Mouse (Mus musculus) thymus, postnatal 14 days (tissue): ENCODE data around the gene Lrfn1.
A peak's percentile ranks its signal among the peaks of the same experiment; 100 is the strongest.

Source experiments
- DNase-seq: peaks from one replicate; pipeline ENCODE4 v3.0.0; 2021

The Lrfn1 gene

DNA sequence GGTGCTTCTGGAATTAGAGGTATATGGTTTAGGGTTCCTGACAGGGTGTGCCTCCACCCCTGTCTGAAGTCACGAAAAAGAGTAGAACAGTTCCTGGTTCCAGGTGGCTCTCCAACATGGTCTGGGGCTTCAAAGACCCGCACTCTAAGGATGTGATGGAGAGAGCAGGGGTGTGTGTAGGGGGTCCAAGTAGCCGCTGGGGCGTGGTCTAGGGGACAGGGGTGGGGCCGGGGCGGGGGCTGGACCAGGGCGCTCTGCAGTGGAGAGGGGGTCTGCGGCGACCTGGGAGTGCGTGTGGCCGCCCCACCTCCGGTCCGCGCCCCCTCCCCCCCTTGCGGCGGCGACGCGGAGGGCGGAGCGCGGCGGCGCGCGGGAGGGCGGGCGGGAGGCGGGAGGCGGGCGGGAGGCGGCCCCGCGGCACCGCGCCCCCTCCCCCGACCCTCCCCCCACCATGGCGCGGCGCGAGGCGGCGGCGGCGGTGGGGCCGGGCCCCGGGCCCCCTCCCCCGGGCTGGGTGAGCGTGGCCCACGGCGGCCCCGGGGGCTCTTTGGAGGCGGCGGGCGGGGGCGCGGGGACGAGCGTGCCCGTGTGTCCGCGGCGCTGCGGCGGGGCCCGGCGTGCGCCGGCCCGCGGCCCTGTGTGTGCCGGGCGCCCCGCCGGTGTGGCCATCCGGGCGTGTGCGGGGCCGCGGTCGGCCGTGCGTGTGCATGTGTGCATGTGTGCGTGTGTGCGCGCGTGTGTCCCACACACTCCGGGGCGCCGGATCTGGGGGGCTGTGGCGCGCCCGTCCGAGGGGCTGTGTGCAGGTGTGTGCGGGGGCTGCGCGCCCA lies at the start of gene Lrfn1:
Lrfn1 (plus strand) TSS at position 450 of the 830 bp plus-strand sequence.
- peak; percentile 49 for DNase-seq

GRCm38 (mm10) chr7:28410841-28411475 lies 40.8 kb upstream of the Lrfn1 start:
- DNase-seq: no peak

DNA sequence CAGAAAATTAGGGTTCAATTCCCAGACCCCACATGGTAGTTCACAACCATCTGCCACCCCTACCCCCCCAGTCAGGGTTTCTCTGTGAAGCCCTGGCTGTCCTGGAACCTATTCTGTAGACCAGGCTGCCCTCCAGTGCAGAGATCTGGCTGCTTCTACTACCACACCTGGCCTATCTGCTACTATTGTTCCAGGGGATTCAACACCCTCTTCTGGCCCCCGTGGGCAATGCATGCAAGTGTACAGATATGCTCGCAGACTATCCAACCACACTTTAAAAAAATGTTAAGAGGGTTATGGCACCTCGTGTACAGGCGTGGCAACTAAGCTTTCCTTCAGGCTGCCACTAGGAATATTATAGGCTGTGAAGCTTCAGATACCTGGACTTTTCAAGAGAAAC lies 39.0 kb upstream of the Lrfn1 start:
- peak; percentile 51 for DNase-seq

GRCm38 (mm10) chr7:28417368-28417767 lies 34.4 kb upstream of the Lrfn1 start:
- no peak for DNase-seq

- DNase-seq: no peak
These were observed 33.6 kb upstream of the Lrfn1 start for GRCm38 (mm10) chr7:28418096-28418670.

DNA sequence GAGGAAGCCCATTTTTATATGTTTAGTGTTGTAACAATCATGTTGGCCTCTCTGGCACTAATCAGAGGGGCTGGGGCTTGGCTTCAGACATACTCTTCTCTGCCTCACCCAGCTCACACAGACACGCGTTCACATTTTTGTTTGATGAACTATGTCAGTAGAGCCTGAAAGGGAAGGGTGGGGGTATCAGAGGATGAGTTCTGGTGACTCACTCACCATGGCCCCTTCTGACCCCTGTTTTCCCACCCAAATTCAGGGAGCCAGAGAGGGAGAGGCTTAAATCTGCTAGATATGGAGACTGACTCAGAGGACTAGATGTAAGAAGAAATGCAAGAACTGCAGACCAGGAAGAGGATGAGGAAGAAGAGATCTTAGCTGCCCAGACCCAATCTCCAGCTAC lies 32.4 kb upstream of the Lrfn1 start:
- no peak for DNase-seq

DNA sequence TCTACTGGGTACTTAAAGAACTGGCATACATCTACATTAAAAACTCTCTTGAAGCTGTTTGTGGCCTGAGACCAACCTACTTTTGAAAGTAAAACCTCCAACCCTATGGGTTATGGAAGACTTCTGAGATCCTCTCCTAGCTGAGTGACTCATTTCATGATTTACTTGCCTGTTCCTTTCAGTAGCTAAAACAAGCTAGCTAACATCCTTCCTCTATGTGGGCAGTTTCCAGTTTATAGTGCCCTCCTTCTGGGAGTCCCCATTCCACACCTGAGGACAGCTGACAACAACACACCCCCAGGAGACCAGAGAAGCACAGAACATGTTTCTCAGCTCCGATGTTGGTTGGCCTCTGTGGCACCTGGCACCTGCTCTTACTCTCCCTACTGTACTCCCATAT lies 28.8 kb upstream of the Lrfn1 start:
- DNase-seq: no peak

DNA sequence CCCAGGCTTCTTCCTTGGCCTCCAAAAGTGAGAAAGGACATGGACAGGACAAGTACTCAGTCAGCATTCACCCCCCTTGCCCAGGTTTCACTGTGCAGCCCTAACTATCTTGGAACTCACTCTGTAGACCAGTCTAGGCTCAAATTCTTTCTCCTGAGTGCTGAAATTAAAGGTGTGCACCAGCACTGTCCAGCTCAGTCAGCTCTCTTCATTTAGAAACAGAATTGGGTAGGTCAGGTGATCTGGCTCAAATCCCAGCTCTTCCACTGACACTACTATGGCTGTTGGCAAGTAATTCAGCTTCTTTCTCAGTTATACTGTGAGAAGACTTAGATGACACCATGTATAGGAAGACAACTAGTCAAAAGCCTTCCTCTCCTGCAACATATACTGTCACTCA lies 24.0 kb upstream of the Lrfn1 start:
- no peak for DNase-seq

- no peak for DNase-seq
These were observed 21.3 kb upstream of the Lrfn1 start for GRCm38 (mm10) chr7:28430512-28430911.

DNA sequence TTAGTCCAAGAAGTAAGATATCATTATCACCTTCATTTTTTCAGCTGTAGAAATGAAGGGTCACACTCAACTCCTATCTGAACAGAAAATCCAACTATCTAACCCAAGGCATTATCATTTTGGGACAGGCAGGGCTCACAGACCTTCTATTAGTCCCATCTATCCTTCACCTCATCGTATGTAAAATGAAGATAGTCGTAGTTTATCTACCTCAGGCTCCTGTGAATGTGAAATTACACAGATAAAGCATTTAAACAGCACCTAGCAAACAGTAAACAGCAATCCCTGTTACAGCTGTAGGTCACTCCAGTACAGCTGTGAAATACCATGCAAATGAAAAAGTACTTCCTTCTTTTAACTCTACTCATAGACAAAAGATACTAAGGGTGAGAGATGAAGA lies 19.5 kb upstream of the Lrfn1 start:
- DNase-seq: no peak

DNA sequence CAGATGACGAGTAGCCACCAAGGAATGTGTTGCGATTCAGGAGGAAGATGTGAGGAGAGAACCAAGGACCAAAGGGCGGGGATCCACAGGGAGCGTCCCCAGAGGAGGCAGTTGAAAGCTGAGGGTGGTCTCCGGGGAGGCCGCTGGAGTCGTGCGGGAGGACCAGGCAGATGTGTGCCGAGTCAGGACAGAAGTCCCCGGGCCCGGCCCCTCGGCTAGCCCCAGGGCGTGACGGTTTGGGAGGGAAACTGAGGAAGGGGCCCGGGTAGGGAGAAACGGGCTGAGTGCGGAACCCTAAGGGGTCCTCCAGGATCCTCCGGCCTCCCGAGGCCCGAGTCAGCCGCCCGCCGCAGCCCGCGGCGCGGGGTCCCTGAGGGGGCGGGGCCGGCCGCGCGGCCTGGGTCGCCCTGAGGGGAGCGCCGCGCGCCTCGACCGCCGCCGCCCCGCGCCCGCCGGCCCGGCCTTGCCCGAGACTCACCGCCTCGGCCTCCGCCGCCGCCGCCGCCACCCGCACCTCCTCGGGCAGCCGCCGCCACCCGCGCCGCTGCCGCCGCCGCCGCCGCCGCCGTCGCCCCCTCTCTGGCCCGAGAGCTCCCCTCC lies 16.0 kb upstream of the Lrfn1 start:
- DNase-seq: no peak

DNA sequence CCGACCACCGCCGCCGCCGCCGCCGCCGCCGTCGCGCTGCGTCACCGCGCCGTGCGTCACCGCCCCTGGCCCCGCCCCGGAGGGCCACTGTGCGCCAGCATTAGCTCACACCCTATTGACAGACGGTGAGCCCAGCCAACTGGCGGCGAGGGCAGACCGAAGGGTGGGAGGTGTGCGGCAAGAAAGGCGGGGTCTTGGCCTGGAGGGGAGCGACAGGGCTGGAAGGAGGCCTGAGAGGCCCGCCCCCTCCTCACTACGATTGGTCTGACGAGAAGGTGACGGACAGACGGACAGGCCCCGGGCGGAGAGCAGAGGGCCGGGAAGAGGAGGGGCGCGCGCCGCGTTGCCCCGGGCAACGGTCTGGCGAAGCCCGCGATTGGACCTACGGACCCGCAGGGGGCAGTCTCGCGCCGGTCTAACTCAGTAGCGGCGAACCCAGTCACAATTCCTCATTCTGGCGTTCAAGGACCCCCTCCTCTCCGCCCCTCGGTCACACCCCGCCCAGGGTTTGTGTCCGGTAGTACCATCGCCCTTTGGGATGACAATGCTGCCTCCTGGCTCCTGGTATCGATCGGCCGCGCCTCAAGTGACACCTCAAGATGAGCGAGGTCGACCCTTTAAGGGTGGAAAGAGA lies 15.4 kb upstream of the Lrfn1 start:
- DNase-seq: peak; percentile 100

GRCm38 (mm10) chr7:28436932-28437570 lies 14.7 kb upstream of the Lrfn1 start, which contains the start of gene Gmfg:
Gmfg (plus strand) TSS chr7:28437447.
- DNase-seq: peak; percentile 91

DNA sequence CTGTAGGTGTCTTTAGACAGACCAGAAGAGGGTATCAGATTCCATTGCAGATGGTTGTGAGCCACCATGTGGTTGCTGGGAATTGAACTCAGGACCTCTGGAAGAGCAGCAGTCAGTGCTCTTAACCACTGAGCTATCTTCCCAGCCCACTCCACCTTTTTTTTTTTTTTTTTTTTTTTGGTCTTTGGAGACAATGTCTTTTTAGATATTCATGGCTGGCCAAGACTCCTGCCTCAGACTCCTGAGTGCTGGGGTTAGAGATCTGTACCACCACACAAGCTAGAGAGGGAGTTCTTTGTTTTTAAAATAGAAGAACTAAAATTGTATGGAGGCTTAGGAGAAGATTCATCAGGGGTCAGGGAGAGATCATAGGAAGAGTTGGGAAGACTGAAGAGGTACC lies 13.8 kb upstream of the Lrfn1 start:
- no peak for DNase-seq

DNA sequence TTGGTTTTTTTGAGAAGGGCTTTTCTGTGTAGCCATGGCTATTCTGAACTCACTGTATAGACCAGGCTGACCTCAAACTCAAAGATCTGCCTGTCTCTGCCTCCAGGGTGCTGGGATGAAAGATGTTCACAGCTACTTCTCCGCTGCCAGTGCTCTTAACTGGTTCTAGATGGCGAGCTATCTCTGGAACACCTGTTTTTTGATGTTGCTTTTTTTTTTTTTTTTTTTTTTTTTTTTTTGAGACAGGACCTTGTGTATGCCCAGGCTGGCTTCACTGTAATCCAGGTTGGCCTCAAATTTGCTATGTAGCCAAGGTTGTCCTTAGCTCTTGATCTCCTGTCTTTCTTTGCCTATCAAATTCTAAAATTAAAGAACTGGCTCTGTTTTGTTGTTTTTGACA lies 13.0 kb upstream of the Lrfn1 start:
- no peak for DNase-seq

GRCm38 (mm10) chr7:28440739-28441138 lies 11.0 kb upstream of the Lrfn1 start:
- peak; percentile 88 for DNase-seq

GRCm38 (mm10) chr7:28441776-28442485 lies 9.8 kb upstream of the Lrfn1 start:
- DNase-seq: peak; percentile 35

DNA sequence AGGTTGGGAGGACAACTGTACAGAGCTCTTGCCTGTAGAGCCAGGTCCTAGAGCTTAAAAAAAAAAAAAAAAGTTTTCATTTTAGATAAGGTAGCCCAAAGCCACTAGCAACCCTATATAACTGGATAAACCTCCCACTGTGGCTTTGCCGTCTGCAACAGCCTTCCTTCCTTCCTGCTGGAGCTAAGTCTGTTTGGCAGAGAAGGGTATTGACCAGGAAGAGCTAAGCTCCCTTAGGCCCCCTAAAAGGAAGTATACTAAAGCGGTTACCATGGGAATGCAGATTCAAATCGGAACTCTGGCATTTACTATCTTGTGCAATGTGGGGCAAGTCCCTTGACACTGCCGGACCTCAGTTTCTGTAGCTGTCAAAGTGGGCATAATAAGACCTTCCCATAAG lies 9.1 kb upstream of the Lrfn1 start:
- DNase-seq: no peak

- DNase-seq: no peak
These were observed 7.3 kb upstream of the Lrfn1 start for GRCm38 (mm10) chr7:28444344-28444974.

GRCm38 (mm10) chr7:28446446-28446845 lies 5.3 kb upstream of the Lrfn1 start:
- peak; percentile 87 for DNase-seq

DNA sequence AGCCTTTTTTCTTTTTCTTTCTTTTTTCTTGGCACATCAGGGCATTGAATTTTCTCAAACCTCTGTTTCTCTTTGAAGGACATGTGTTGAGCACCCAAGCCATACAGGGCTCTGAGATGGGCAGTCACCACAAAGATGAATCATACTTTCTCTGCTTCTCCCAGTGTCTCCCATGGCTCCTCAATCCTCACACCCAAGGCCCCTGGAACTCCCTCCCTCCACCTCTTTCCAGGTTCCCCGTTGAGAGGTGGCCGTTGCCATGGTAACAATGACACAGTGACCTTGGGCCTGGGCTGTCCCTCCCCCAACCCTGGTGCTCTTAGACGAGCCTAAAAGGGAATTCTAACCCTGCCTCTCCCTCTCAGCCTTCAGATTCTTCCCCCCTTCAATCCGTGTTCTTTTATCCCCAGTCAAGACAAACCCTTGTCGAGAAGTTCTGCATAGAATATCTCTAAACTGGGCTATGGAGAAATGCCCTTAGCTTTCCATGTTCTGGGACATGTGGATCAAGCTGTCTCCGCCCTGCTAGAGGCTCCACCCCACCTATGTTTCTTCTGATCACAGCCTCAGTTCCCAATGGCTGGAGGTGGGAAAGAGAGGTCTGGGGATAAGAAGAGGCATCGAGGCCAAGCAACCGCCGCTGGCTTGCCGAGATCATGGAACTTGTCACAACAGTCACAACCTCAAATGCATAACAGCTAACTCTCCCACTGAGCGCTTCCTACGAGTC lies 4.5 kb upstream of the Lrfn1 start:
- DNase-seq: no peak
